Mouse (Mus musculus) MEL (cell line): Measurements from ENCODE around the gene Chst15. TPM values are rescaled to one million over a fixed set of nuclear protein-coding genes. Genes with fewer than 3 reads are reported as not detected.

Experiments used
- DNase-seq: peaks from one replicate; pipeline ENCODE4 v3.0.0; 2011; ENCODE audit warnings: low read depth, low spot score
- H3K27ac ChIP-seq: 2 replicates; pipeline ENCODE4 v1.5.1; 2012; ENCODE audit warnings: low read depth, mild to moderate bottlenecking, control low read depth, low read length, moderate library complexity; ENCODE audit not compliant: control insufficient read depth
- H3K27me3 ChIP-seq, 2 experiments: fragments of 150-350 bp in 1 of 2; sonication (generic) in 1 of 2; 2 replicates each; pipeline ENCODE4 v1.6.1; 2012; ENCODE audit warnings: low read length in 2 of 2, mild to moderate bottlenecking in 2 of 2, improper control_type of control experiment in 1 of 2, moderate library complexity in 1 of 2; ENCODE audit not compliant: insufficient read depth in 2 of 2, control insufficient read depth in 1 of 2
- H3K36me3 ChIP-seq, 2 experiments: 2 replicates each; pipeline ENCODE4 v1.6.1; 2012 to 2014; ENCODE audit warnings: low read length in 2 of 2, improper control_type of control experiment in 1 of 2, inconsistent platforms in 1 of 2, mild to moderate bottlenecking in 1 of 2; ENCODE audit not compliant: insufficient read depth in 2 of 2, control insufficient read depth in 1 of 2
- H3K4me1 ChIP-seq, 2 experiments: fragments of 150-350 bp in 1 of 2; sonication (generic) in 1 of 2; 2 replicates each; pipeline ENCODE4 v1.6.1; 2012; ENCODE audit warnings: low read length in 2 of 2, improper control_type of control experiment in 1 of 2, mild to moderate bottlenecking in 1 of 2; ENCODE audit not compliant: insufficient read depth in 2 of 2, control insufficient read depth in 1 of 2
- H3K4me3 ChIP-seq, 2 experiments: fragments of 150-350 bp in 1 of 2; sonication (generic) in 1 of 2; 2 replicates each; pipeline ENCODE4 v1.5.1; 2012; ENCODE audit warnings: low read depth in 2 of 2, low read length in 2 of 2, mild to moderate bottlenecking in 2 of 2, moderate library complexity in 2 of 2, control low read depth in 1 of 2, improper control_type of control experiment in 1 of 2; ENCODE audit not compliant: control insufficient read depth in 1 of 2, insufficient read depth in 1 of 2
- H3K79me2 ChIP-seq: 2 replicates; pipeline ENCODE4 v1.6.1; 2012; ENCODE audit warnings: mild to moderate bottlenecking, low read length, moderate library complexity; ENCODE audit not compliant: control insufficient read depth, poor library complexity, insufficient read depth
- H3K9ac ChIP-seq: 2 replicates; pipeline ENCODE4 v1.6.1; 2012; ENCODE audit warnings: low read depth, mild to moderate bottlenecking, control low read depth, low read length, moderate library complexity; ENCODE audit not compliant: control insufficient read depth, poor library complexity, severe bottlenecking
- H3K9me3 ChIP-seq: fragments of 150-350 bp; sonication (generic); replicated peaks from 2 replicates; pipeline ENCODE4 v1.6.1; 2012; ENCODE audit warnings: mild to moderate bottlenecking, low read length, improper control_type of control experiment, moderate library complexity; ENCODE audit not compliant: insufficient read depth
- BHLHE40 ChIP-seq: IDR thresholded peaks from 2 replicates; pipeline ENCODE4 v1.6.1; 2012; ENCODE audit warnings: low read depth, mild to moderate bottlenecking, inconsistent platforms, low read length, improper control_type of control experiment, borderline replicate concordance
- E2F4 ChIP-seq: IDR thresholded peaks from 2 replicates; pipeline ENCODE4 v1.6.1; 2011; ENCODE audit warnings: low read depth, low read length, improper control_type of control experiment, borderline replicate concordance
- ELF1 ChIP-seq: IDR thresholded peaks from 2 replicates; pipeline ENCODE4 v1.6.1; 2014; ENCODE audit warnings: low read depth, mild to moderate bottlenecking, inconsistent platforms, low read length, improper control_type of control experiment, moderate library complexity
- GATA1 ChIP-seq: IDR thresholded peaks from 2 replicates; pipeline ENCODE4 v1.6.1; 2011; ENCODE audit warnings: low read depth, low read length, improper control_type of control experiment
- HCFC1 ChIP-seq: IDR thresholded peaks from 2 replicates; pipeline ENCODE4 v1.6.1; 2012; ENCODE audit warnings: low read depth, mild to moderate bottlenecking, inconsistent platforms, low read length, improper control_type of control experiment, moderate library complexity
- MAFK ChIP-seq: IDR thresholded peaks from 2 replicates; pipeline ENCODE4 v1.6.1; 2011; ENCODE audit warnings: low read depth, mild to moderate bottlenecking, low read length, improper control_type of control experiment, borderline replicate concordance
- MAX ChIP-seq: IDR thresholded peaks from 2 replicates; pipeline ENCODE4 v1.6.1; 2011; ENCODE audit warnings: low read length, improper control_type of control experiment
- MXI1 ChIP-seq: IDR thresholded peaks from 2 replicates; pipeline ENCODE4 v1.6.1; 2011; ENCODE audit warnings: mild to moderate bottlenecking, low read depth, low read length, improper control_type of control experiment
- MYC ChIP-seq: IDR thresholded peaks from 2 replicates; pipeline ENCODE4 v1.6.1; 2011; ENCODE audit warnings: low read depth, mild to moderate bottlenecking, low read length, improper control_type of control experiment, moderate library complexity
- NRF1 ChIP-seq: IDR thresholded peaks from 2 replicates; pipeline ENCODE4 v1.6.1; 2014; ENCODE audit warnings: low read depth, mild to moderate bottlenecking, inconsistent platforms, low read length, improper control_type of control experiment, moderate library complexity; ENCODE audit not compliant: poor library complexity, insufficient read depth, severe bottlenecking
- RAD21 ChIP-seq: IDR thresholded peaks from 2 replicates; pipeline ENCODE4 v1.6.1; 2011; ENCODE audit warnings: mild to moderate bottlenecking, low read depth, low read length, improper control_type of control experiment
- RCOR1 ChIP-seq: IDR thresholded peaks from 2 replicates; pipeline ENCODE4 v1.6.1; 2012; ENCODE audit warnings: low read depth, mild to moderate bottlenecking, inconsistent platforms, low read length, improper control_type of control experiment
- SIN3A ChIP-seq: IDR thresholded peaks from 2 replicates; pipeline ENCODE4 v1.6.1; 2012; ENCODE audit warnings: low read length, improper control_type of control experiment, inconsistent platforms
- TBP ChIP-seq: IDR thresholded peaks from 2 replicates; pipeline ENCODE4 v1.8.0; 2011; ENCODE audit warnings: low read depth, low read length, improper control_type of control experiment
- USF1 ChIP-seq: IDR thresholded peaks from 2 replicates; pipeline ENCODE4 v1.6.1; 2014; ENCODE audit warnings: low read depth, mild to moderate bottlenecking, inconsistent platforms, low read length, improper control_type of control experiment, moderate library complexity
- USF2 ChIP-seq, 2 experiments: IDR thresholded peaks; 2 replicates each; pipeline ENCODE4 v1.6.1; 2011 to 2012; ENCODE audit warnings: improper control_type of control experiment in 2 of 2, low read length in 2 of 2, borderline replicate concordance in 1 of 2, inconsistent platforms in 1 of 2, low read depth in 1 of 2, mild to moderate bottlenecking in 1 of 2; ENCODE audit not compliant: insufficient read depth in 1 of 2
- ZMIZ1 ChIP-seq: IDR thresholded peaks from 2 replicates; pipeline ENCODE4 v1.6.1; 2012; ENCODE audit warnings: low read depth, mild to moderate bottlenecking, inconsistent platforms, low read length, improper control_type of control experiment, moderate library complexity
- ZNF384 ChIP-seq: IDR thresholded peaks from 2 replicates; pipeline ENCODE4 v1.6.1; 2012; ENCODE audit warnings: low read depth, mild to moderate bottlenecking, inconsistent platforms, low read length, improper control_type of control experiment
- polyA plus RNA-seq, 2 experiments: library from polyadenylated mRNA; stranded (reverse) in 1 of 2; unstranded in 1 of 2; fragments of >175 nt in 1 of 2; fragments of >200 nt in 1 of 2; gene quantifications; 2 replicates each; pipeline versions ENCODE4 v1.2.1 to v1.2.4; 2012; ENCODE audit warnings: low replicate concordance in 2 of 2, low read depth in 1 of 2; ENCODE audit not compliant: insufficient read length in 2 of 2, insufficient read depth in 1 of 2, missing spikeins in 1 of 2
- total RNA-seq: library from RNA; depleted of rRNA; stranded (reverse); fragments of 300-350 nt; gene quantifications from 2 replicates; pipeline ENCODE4 v1.2.3, GENCODE M21; 2012

Chst15 gene
- total and polyA plus RNA-seq, 3 experiments = 14.9 to 18.1 TPM; not detected in 1

- peaks cover 3 to 41% of the 10 kb centered on the region in 2 experiments for H3K36me3 ChIP-seq
- H3K27ac ChIP-seq = 0 out of 2 replicates have a peak overlapping the region, but pooled peaks have one; percentile 5
- peaks cover 80% of the 10 kb centered on the region for H3K79me2 ChIP-seq
- peaks cover 8 to 48% of the 10 kb centered on the region in 2 experiments for H3K4me1 ChIP-seq
- H3K9me3 ChIP-seq = no peaks in the 10 kb centered on the region
- H3K4me3 ChIP-seq = no peak overlapping the region
- no peak for DNase-seq
- TF ChIP-seq MAFK (no peak), USF2 (IDR thresholded peaks at IDR 0.05; ENCODE audit: borderline replicate concordance in 1 of 2, insufficient read depth in 1 of 2, low read depth in 1 of 2, low read length in 2 of 2) (no peak), NRF1 (no peak), RCOR1 (no peak), ZMIZ1 (no peak), HCFC1 (no peak), ELF1 (no peak), BHLHE40 (no peak), TBP (no peak), SIN3A (no peak), E2F4 (no peak)
- no peak overlapping the region for H3K9ac ChIP-seq
- H3K27me3 ChIP-seq = no peaks in the 10 kb centered on the region
Measured at GRCm38 (mm10) chr7:132305492-132306375, 11.3 kb downstream of the Chst15 start.

GRCm38 (mm10) chr7:132304424-132305085 is 12.5 kb downstream of the Chst15 start:
- peak; percentile 59 for DNase-seq
- H3K4me1 ChIP-seq = peaks cover 8 to 43% of the 10 kb centered on the region in 2 experiments
- no peaks in the 10 kb centered on the region for H3K9me3 ChIP-seq

More at GRCm38 (mm10) chr7:132304424-132305085, 12.5 kb downstream of the Chst15 start:
- Histone ChIP-seq H3K4me3 (no peak overlapping the region), H3K27me3 (no peaks in the 10 kb centered on the region), H3K27ac (no peak overlapping the region), H3K36me3 (peaks cover 3 to 41% of the 10 kb centered on the region in 2 experiments), H3K79me2 (peaks cover 70% of the 10 kb centered on the region), H3K9ac (no peak overlapping the region)
- TF ChIP-seq GATA1 (no peak), SIN3A (peak; percentile 44; the same call in 1 of the 2 replicates), USF1 (peak; percentile 77), HCFC1 (no peak), MXI1 (peak; percentile 87), MYC (no peak), MAX (0 out of 2 replicates have a peak, but pooled peaks have one; percentile 48), ZNF384 (no peak), RAD21 (no peak), RCOR1 (peak; percentile 47; the same call in 1 of the 2 replicates)
